Mouse (Mus musculus) urinary bladder, postnatal 10 days (tissue): ENCODE results near the gene Acap1.
"Not testable (repeated sequence)": the region's sequence is repeated elsewhere in the genome, so short reads cannot be mapped to it uniquely, and the experiment has no call there.

ENCODE experiments used
- DNase-seq: peaks from one replicate; pipeline ENCODE4 v3.0.0; 2022; ENCODE audit warnings: low spot score

The Acap1 gene

DNA sequence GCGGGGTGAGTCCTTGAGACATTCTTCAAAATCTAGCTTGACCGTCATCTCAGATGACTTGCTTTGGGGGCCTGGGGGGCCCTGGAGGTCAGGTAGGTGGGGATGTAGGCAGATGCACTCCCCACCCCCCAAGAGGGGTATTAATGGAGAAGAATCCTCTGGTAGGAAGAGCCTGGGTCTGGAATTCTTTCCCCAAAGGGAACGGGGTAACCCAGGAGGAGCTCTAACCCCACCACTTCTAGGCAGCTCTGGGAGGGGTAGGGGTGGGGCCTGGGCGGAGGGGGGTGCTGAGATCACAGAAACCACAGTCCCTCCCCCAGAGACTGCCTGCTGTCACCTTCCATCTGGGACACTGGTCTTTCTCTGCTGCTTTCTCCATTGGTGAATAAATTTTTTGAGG lies at the start of gene Acap1:
Gene Acap1, minus strand, starts transcription at position 249 of the 400 bp plus-strand sequence.
- DNase-seq = no peak

- DNase-seq = no peak
These were observed 45.6 kb upstream of the Acap1 start for GRCm38 (mm10) chr11:69940962-69941361.

DNA sequence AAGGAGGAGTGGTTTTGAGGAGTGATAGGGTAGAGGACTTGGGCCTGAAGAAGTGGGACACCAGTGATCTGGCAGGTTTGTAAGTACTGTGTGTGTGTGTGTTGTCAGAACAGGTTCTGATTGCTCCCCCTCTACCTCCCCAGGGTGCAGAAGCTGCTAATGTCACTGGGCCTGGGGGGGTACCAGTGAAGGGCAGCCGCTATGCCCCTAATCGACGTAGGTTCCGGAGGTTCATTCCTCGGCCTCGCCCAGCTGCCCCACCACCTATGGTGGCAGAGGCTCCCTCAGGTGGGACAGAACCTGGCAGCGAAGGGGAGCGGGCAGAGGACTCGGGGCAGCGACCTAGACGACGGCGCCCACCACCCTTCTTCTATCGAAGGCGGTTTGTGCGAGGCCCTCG lies 44.4 kb upstream of the Acap1 start:
- no peak for DNase-seq

DNA sequence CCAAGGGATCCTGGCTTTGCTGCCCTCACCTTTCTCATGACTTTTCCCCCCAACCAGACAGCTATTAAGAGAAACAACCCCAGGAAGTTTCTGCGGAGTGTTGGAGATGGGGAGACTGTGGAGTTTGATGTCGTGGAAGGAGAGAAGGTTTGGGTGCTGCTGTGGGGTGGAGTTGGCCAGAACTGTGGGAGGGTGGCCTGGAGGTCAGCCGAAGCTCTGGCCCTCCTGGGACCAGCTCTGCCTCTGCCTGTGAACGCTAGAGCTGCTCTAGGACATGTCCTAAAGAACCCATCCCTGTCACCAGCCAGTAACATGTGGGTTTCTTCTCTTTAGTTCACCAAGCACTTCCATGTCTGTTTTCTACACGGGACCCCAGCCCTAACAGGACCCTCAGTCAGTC lies 43.8 kb upstream of the Acap1 start:
- no peak for DNase-seq

- no peak for DNase-seq
These were observed 43.2 kb upstream of the Acap1 start for GRCm38 (mm10) chr11:69938401-69938979.

GRCm38 (mm10) chr11:69937834-69938233 lies 42.5 kb upstream of the Acap1 start:
- DNase-seq = no peak

DNA sequence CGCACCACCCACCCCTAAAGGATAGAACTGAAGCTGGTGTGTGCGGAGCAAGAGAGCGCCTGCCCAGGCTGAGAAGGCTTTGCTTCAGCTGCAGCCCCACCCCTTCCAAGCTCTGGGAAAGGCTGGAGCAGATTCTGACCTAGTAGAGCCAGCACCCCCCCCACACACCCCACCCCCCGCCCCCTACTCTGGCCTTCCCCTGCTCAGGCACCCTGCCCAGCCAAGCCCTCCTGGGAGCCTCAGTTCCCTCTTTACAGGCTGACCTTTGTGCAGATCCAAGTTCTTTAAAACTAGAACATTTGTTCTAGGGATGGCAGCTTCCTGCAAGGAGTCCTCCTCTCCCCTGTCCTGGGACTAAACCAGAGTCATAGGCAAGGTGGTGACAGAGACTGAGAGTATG lies 42.0 kb upstream of the Acap1 start:
- no peak for DNase-seq

GRCm38 (mm10) chr11:69936714-69937347 lies 41.5 kb upstream of the Acap1 start:
- no peak for DNase-seq

DNA sequence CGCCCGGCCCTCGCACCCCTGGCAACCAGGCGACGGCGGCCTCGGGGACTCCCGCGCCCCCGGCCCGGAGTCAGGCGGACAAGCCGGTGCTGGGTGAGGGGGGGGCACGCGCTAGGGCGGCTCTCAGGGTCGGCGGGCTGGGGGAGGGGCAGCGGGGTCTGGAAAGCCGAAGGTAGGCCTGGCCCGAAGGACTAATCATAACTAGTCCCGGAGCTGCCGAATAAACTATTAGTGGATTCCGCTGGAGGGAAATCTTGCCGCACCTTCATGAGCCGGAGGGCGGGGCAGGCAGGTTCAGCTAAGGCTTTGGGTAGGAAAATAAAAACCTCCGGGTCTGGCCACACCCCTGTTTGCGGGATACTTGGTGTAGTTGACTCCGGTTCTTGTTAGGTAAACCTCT lies 40.8 kb upstream of the Acap1 start:
- no peak for DNase-seq

GRCm38 (mm10) chr11:69935137-69935879 lies 40.0 kb upstream of the Acap1 start, which contains the start of gene Ybx2:
Gene Ybx2, plus strand, starts transcription at chr11:69935796.
- no peak for DNase-seq

GRCm38 (mm10) chr11:69934681-69935080 lies 39.3 kb upstream of the Acap1 start:
- DNase-seq = no peak

GRCm38 (mm10) chr11:69934169-69934568 lies 38.8 kb upstream of the Acap1 start:
- DNase-seq = peak; percentile 86

GRCm38 (mm10) chr11:69933066-69933465 lies 37.7 kb upstream of the Acap1 start:
- no peak for DNase-seq

- DNase-seq = no peak
These were observed 36.9 kb upstream of the Acap1 start for GRCm38 (mm10) chr11:69932254-69932653.

DNA sequence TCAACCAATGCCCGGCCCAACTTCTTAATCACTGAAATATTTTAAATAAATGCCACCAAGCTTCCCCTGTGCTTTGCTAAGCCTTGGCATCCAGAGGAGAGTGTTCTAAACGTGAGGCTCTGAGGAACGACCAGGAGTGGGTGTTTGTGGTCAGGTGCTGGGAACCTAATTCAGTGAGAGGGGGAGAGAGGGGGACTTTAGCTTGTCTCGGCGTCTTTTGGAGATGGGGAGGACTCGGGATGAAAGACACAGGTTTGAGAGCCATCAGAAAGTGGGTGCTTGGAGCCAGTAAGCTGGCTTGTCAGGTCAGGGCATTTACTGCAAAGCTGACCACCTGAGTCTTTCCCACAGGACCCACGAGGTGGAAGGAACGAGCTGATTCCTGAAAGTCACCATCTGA lies 36.4 kb upstream of the Acap1 start:
- no peak for DNase-seq

- DNase-seq = no peak
These were observed 35.7 kb upstream of the Acap1 start for GRCm38 (mm10) chr11:69930967-69931537.

GRCm38 (mm10) chr11:69930176-69930575 lies 34.8 kb upstream of the Acap1 start:
- not testable (repeated sequence) for DNase-seq

DNA sequence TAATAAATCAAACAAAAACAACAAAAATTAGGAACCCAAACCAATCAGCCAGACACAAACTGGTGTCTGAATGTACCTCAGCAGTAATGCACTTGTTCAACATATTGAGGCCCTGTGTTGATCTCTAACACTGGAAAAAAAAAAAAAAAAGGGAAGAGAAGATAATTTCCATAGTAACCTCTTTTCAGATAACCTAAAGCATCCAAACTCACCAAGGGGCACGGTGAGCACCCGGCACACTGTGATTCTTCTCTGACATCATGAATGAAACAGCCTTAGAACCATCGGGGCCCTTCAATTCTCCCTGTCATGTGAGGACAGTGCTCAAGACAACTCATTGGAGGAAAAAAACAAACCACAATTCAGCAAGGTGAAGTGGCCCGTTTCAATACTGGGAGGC lies 34.4 kb upstream of the Acap1 start:
- no peak for DNase-seq

DNA sequence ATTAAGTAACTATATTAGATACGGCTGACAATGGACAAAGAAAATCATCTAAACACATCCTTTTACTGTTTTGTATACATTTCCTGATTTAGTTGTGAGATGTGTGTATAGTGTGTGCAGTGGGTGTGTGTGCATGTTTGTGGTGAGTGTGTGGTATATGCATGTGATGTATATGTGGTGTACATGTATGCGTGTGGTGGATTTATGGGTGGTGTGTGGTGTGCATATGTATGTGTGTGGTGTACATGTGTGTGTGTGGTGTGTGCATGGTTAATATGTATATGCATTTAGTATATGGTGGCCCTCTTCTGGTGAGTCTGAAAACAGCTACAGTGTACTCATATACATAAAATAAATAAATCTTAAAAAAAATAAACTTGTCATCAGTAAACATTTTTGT lies 32.2 kb upstream of the Acap1 start:
- DNase-seq = no peak

- DNase-seq = no peak
These were observed 27.5 kb upstream of the Acap1 start for GRCm38 (mm10) chr11:69922796-69923195.

- DNase-seq = no peak
These were observed 26.8 kb upstream of the Acap1 start for GRCm38 (mm10) chr11:69922012-69922756.
